Mouse (Mus musculus) embryonic facial prominence, embryonic 15.5 days (tissue): Measurements from ENCODE around the gene Abcb6. TPM values are rescaled to one million over a fixed set of nuclear protein-coding genes. Genes with fewer than 3 reads are reported as not detected.

Experiments used
- ATAC-seq: fragments of 200-750 bp; cut with Nextera tagmentation; 2 replicates; pipeline ENCODE4 v1.8.0; 2017; ENCODE audit warnings: low read depth, moderate TSS enrichment; ENCODE audit not compliant: insufficient number of reproducible peaks, low FRiP score, low TSS enrichment
- H3K27ac ChIP-seq: fragments of 300-500 bp; sonication (generic); replicated peaks from 2 replicates; pipeline ENCODE4 v1.5.1; 2015; ENCODE audit warnings: mild to moderate bottlenecking, inconsistent platforms
- H3K27me3 ChIP-seq: fragments of 300-500 bp; sonication (generic); 2 replicates; pipeline ENCODE4 v1.6.1; 2015; ENCODE audit warnings: inconsistent platforms
- H3K36me3 ChIP-seq: fragments of 300-500 bp; sonication (generic); 2 replicates; pipeline ENCODE4 v1.6.1; 2015; ENCODE audit warnings: mild to moderate bottlenecking, inconsistent platforms
- H3K4me1 ChIP-seq: fragments of 300-500 bp; sonication (generic); 2 replicates; pipeline ENCODE4 v1.6.1; 2015; ENCODE audit warnings: inconsistent platforms
- H3K4me2 ChIP-seq: fragments of 300-500 bp; sonication (generic); replicated peaks from 2 replicates; pipeline ENCODE4 v1.6.1; 2015; ENCODE audit warnings: mild to moderate bottlenecking, inconsistent platforms
- H3K4me3 ChIP-seq: fragments of 300-500 bp; sonication (generic); replicated peaks from 2 replicates; pipeline ENCODE4 v1.5.1; 2015; ENCODE audit warnings: mild to moderate bottlenecking, inconsistent platforms
- H3K9ac ChIP-seq: fragments of 300-500 bp; sonication (generic); 2 replicates; pipeline ENCODE4 v1.6.1; 2015; ENCODE audit warnings: inconsistent platforms
- H3K9me3 ChIP-seq: fragments of 300-500 bp; sonication (generic); replicated peaks from 2 replicates; pipeline ENCODE4 v1.6.1; 2016; ENCODE audit warnings: inconsistent platforms
- WGBS: fragments of 180-500 bp; shearing (Covaris S2); methylation state at CpG from one replicate; pipeline ENCODE4 v1.1.7; 2015; 5-methylcytosine and 5-hydroxymethylcytosine counted together
- polyA plus RNA-seq: library from polyadenylated mRNA; unstranded; fragments of >200 nt; fragmentation: Nextera tagmentation; extraction: Ambion mirVana; gene quantifications from 2 replicates; pipeline ENCODE4 v1.2.1, GENCODE M21; 2015

Gene Abcb6
- polyA plus RNA-seq, 1 experiment from 2014 or later, result 23.3 TPM

GRCm38 (mm10) chr1:75142301-75143261 is 37.6 kb downstream of the Abcb6 start, which contains the start of the genes Cnppd1 and Retreg2:
Gene Cnppd1 (minus strand): TSS chr1:75142711.
Gene Retreg2 (plus strand): TSS chr1:75142778.
- H3K27ac ChIP-seq, result peak within 1 kb of the TSS; percentile 97
- no peaks in the 10 kb centered on the region for H3K9me3 ChIP-seq
- H3K27me3 ChIP-seq, result no peaks in the 10 kb centered on the region
- peaks cover 58% of the 10 kb centered on the region for H3K36me3 ChIP-seq
- 0% methylated on average over 90 of the region's 91 CpGs for WGBS
- peaks cover 33% of the 10 kb centered on the region for H3K4me1 ChIP-seq
- peak within 1 kb of the TSS; percentile 93 for H3K9ac ChIP-seq
- peak; percentile 89 for ATAC-seq
- H3K4me3 ChIP-seq, result peak within 1 kb of the TSS; percentile 90
- peak within 1 kb of the TSS; percentile 90 for H3K4me2 ChIP-seq

DNA sequence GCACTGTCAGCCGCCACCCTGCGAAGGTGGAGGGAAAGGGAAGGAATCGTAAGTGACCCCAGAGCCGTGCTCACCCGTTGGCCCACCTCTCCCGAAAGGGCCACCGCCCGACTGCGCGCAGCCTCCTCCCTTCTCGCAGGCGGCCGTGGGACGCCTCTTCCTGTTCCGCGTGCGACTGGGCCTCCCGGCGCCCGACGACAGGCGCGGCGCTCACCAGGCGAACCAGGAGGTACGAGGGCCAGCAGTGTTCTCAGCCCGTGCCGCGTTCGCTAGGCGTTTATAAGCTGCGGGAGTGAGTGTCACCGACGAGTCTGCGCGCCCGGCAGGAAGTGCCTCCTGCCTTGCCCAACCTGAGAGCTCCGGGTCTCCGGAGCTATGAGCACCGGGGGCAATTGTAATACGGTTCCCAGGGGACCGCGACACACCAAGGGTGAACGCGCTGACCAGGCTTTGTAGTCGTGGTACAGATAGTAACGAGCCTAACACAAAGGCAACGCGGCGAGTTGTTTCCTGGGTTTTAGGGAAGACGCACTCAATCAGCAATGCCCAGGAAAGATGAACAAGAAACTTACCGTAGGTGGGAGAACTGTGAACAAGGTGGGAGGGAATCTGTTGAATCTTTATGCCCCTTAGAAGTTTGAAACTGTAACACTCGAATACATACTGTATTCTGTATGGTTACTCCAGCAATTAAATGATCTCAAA is 38.6 kb downstream of the Abcb6 start:
- Histone ChIP-seq H3K9ac (peak overlapping the region; percentile 93), H3K4me3 (peak overlapping the region; percentile 90), H3K27ac (peak overlapping the region; percentile 97), H3K4me1 (peaks cover 33% of the 10 kb centered on the region), H3K4me2 (peak overlapping the region; percentile 90), H3K9me3 (no peaks in the 10 kb centered on the region), H3K27me3 (no peaks in the 10 kb centered on the region), H3K36me3 (peaks cover 58% of the 10 kb centered on the region)
- 0 out of 2 replicates have a peak, but pooled peaks have one; percentile 13 for ATAC-seq
- under 1% methylated on average over 53 of the region's 53 CpGs for WGBS

GRCm38 (mm10) chr1:75140601-75141190 is 39.5 kb downstream of the Abcb6 start:
- Histone ChIP-seq H3K36me3 (peaks cover 57% of the 10 kb centered on the region), H3K27ac (peak overlapping the region; percentile 97), H3K9me3 (no peaks in the 10 kb centered on the region), H3K4me1 (peaks cover 33% of the 10 kb centered on the region), H3K27me3 (no peaks in the 10 kb centered on the region), H3K4me2 (peak overlapping the region; percentile 90), H3K4me3 (peak overlapping the region; percentile 90), H3K9ac (peak overlapping the region; percentile 93)
- 50% methylated on average over 4 of the region's 4 CpGs for WGBS
- ATAC-seq, result no peak

DNA sequence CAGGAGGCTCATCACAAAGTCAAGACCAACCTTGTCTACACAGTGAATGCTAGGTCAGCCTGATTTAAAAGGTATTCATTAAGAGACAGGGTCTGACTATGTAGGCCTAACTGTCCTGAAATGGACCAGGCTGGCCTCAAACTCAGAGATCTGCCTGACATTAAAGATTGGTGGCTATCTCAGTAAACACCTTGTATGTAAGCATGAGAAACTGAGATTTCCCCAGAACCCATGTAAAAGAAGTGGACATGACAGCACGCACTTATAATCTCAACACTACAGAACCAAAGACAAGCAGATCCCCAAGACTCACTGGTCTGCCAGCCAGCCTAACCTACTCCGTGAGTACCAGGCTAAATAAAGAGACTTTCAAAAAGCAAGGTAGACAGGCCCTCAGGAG is 41.7 kb downstream of the Abcb6 start:
- Histone ChIP-seq H3K27ac (no peak overlapping the region), H3K9ac (no peak overlapping the region), H3K4me1 (peaks cover 24% of the 10 kb centered on the region), H3K4me3 (no peak overlapping the region), H3K4me2 (no peak overlapping the region), H3K36me3 (peaks cover 52% of the 10 kb centered on the region), H3K9me3 (no peaks in the 10 kb centered on the region), H3K27me3 (no peaks in the 10 kb centered on the region)
- WGBS, result 94% methylated on average over 2 of the region's 2 CpGs
- ATAC-seq, result no peak

DNA sequence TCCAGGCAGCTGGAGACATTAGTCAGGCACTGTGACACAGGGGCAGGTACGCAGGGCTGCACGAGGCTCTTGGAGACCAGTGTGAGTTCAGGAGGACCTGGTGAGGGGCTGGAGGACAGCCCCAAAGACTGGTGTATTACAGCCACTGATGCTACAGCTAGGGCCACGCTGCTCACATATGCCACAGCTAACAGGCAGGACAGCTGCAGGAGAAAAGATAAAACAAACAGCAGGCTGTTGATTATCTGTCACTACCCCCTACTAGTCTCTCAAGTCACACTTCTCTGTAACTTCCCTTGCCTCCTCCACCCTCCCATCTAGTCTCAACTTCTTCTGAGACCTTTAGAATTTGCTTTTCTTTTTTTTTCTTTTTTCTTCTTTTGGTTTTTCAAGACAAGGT is 43.5 kb downstream of the Abcb6 start:
- Histone ChIP-seq H3K27ac (no peak overlapping the region), H3K36me3 (peaks cover 52% of the 10 kb centered on the region), H3K9me3 (no peaks in the 10 kb centered on the region), H3K4me3 (no peak overlapping the region), H3K4me2 (no peak overlapping the region), H3K27me3 (no peaks in the 10 kb centered on the region), H3K4me1 (peaks cover 23% of the 10 kb centered on the region), H3K9ac (no peak overlapping the region)
- 72% methylated on average over 3 of the region's 3 CpGs for WGBS
- ATAC-seq, result no peak

- H3K9me3 ChIP-seq, result no peaks in the 10 kb centered on the region
- peaks cover 52% of the 10 kb centered on the region for H3K36me3 ChIP-seq
- 87% methylated on average over 6 of the region's 6 CpGs for WGBS
- no peak overlapping the region for H3K9ac ChIP-seq
- no peaks in the 10 kb centered on the region for H3K27me3 ChIP-seq
- H3K4me1 ChIP-seq, result peaks cover 23% of the 10 kb centered on the region
- no peak for ATAC-seq
- H3K4me3 ChIP-seq, result no peak overlapping the region
- H3K4me2 ChIP-seq, result no peak overlapping the region
- no peak overlapping the region for H3K27ac ChIP-seq
Measured at GRCm38 (mm10) chr1:75136293-75136692, 43.9 kb downstream of the Abcb6 start.

DNA sequence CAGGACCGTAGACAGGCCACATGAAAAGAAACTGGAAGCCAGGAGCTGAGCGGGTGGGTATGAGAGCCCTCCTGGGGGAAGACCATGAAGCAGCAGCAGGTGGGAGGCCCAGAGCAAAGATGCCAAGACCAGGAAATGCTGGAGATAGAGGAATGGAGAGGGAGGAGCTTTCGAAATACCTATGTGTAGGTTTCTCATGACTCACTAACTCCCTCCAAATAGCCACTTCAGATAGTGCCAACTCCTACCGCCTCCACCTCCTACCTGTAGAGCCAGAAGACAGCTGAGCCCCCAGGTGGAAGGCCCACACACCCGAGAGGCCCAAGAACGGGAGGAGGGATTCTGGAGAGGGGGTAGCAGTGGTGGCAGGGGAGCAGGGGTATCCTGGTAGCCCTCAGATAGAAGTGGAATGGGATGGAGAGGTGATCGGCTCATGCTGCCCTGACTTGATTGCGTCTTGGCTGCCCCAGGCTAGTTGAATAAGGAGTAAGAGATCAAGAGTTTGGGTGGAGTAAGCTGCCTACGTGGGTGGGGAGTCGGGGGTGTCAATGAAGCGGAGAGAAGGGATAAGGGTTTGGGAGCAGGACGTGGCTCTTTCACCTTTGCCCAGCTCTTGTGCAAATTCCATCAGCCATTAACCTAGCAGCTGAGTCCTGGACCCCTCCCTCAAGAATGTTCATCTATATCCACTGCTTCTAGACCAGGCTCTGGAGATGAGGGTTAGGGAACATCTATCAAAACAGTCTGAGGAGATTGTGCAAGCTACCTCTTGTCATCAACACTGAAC is 46.6 kb downstream of the Abcb6 start, which contains the start of gene Slc23a3:
Slc23a3 (minus strand) TSS at position 470 of the 787 bp plus-strand sequence.
- H3K27me3 ChIP-seq, result no peaks in the 10 kb centered on the region
- H3K4me1 ChIP-seq, result 0 out of 2 replicates have a peak, but pooled peaks cover 4% of the 10 kb centered on the region
- H3K9ac ChIP-seq, result no peak within 1 kb of the TSS
- ATAC-seq, result no peak
- H3K36me3 ChIP-seq, result peaks cover 40% of the 10 kb centered on the region
- no peak within 1 kb of the TSS for H3K27ac ChIP-seq
- H3K4me2 ChIP-seq, result no peak within 1 kb of the TSS
- no peak within 1 kb of the TSS for H3K4me3 ChIP-seq
- 54% methylated on average over 12 of the region's 12 CpGs for WGBS
- H3K9me3 ChIP-seq, result no peaks in the 10 kb centered on the region

DNA sequence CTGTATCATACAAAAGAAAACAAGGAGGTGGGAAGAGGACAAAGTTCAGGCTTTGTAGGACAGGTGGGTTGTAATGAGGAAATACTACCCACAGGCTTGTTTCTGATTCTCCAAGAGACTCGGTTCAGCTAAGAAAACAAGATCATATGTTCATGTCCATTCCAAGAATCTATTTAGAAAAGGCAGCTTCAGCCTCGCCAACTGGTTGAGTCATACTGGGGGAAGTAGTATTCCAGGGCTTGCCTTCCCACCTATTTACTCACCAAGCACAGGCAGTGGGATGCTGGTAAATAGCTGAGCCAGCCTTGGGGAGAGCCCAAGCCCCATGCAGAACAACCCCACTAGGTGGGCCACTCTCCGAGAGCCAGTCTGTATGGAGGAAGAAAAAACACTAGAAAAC is 51.6 kb downstream of the Abcb6 start:
- no peak for ATAC-seq
- H3K4me2 ChIP-seq, result no peak overlapping the region

DNA sequence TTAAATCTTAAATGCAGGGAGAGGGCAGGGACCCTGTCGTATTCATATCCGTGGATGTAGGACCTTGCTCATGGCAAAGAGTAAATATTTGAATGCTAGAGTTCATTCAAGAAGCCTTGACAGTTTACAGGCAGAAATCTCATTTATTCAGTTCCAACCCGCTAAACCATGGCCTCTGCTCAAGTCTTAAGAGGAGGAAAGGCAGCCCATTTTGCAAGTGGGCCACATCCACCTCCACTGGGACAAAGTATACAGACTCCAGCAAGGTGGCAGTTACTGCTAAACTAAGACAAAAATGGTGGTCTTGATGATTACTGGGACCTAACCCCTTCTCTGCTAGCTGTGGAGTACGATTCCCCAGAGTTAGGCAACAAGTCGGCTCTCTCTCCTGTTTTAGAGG is 54.8 kb downstream of the Abcb6 start:
- ATAC-seq, result no peak

More for the DNA sequence above, 51.6 kb downstream of the Abcb6 start:
- H3K27ac ChIP-seq, result no peak overlapping the region
- 77% methylated on average over 3 of the region's 3 CpGs for WGBS
- H3K9ac ChIP-seq, result no peak overlapping the region
- peaks cover 14% of the 10 kb centered on the region; the same call in 1 of the 2 replicates for H3K4me1 ChIP-seq
- H3K4me3 ChIP-seq, result no peak overlapping the region
- no peaks in the 10 kb centered on the region for H3K36me3 ChIP-seq
- H3K27me3 ChIP-seq, result no peaks in the 10 kb centered on the region
- H3K9me3 ChIP-seq, result no peaks in the 10 kb centered on the region

More for the DNA sequence above, 54.8 kb downstream of the Abcb6 start:
- 37% methylated on average over 5 of the region's 5 CpGs for WGBS
- peak overlapping the region; percentile 52; the same call in 1 of the 2 replicates for H3K9ac ChIP-seq
- H3K4me1 ChIP-seq, result peaks cover 10% of the 10 kb centered on the region; the same call in 1 of the 2 replicates
- H3K4me2 ChIP-seq, result peak overlapping the region; percentile 63
- H3K36me3 ChIP-seq, result no peaks in the 10 kb centered on the region
- peak overlapping the region; percentile 66 for H3K4me3 ChIP-seq
- H3K27me3 ChIP-seq, result no peaks in the 10 kb centered on the region
- peak overlapping the region; percentile 99 for H3K27ac ChIP-seq
- no peaks in the 10 kb centered on the region for H3K9me3 ChIP-seq
